Mouse (Mus musculus) forebrain, embryonic 16.5 days (tissue): Measurements from ENCODE around the gene Ndufb4. TPM values are rescaled to one million over a fixed set of nuclear protein-coding genes. Genes with fewer than 3 reads are reported as not detected.

Experiments
- ATAC-seq: fragments of 200-750 bp; cut with Nextera tagmentation; 2 replicates; pipeline ENCODE4 v1.8.0; 2017; ENCODE audit warnings: mild to moderate bottlenecking, moderate library complexity
- H3K27ac ChIP-seq: fragments of 300-500 bp; sonication (generic); 2 replicates; pipeline ENCODE4 v1.5.1; 2014; ENCODE audit warnings: low read length, control low read depth
- H3K27me3 ChIP-seq: fragments of 300-500 bp; sonication (generic); replicated peaks from 2 replicates; pipeline ENCODE4 v1.6.1; 2014; ENCODE audit warnings: low read length; ENCODE audit not compliant: control insufficient read depth, insufficient read depth
- H3K36me3 ChIP-seq: fragments of 300-500 bp; sonication (generic); 2 replicates; pipeline ENCODE4 v1.6.1; 2014; ENCODE audit not compliant: control insufficient read depth, insufficient read depth
- H3K4me1 ChIP-seq: fragments of 300-500 bp; sonication (generic); replicated peaks from 2 replicates; pipeline ENCODE4 v1.6.1; 2014; ENCODE audit warnings: low read length; ENCODE audit not compliant: control insufficient read depth, insufficient read depth
- H3K4me2 ChIP-seq: fragments of 300-500 bp; sonication (generic); 2 replicates; pipeline ENCODE4 v1.6.1; 2014; ENCODE audit warnings: mild to moderate bottlenecking, low read length, control low read depth
- H3K4me3 ChIP-seq: fragments of 300-500 bp; sonication (generic); replicated peaks from 2 replicates; pipeline ENCODE4 v1.5.1; 2014; ENCODE audit warnings: mild to moderate bottlenecking, low read length, control low read depth
- H3K9ac ChIP-seq: fragments of 300-500 bp; sonication (generic); replicated peaks from 2 replicates; pipeline ENCODE4 v1.6.1; 2014; ENCODE audit warnings: low read depth, low read length, control low read depth
- H3K9me3 ChIP-seq: fragments of 300-500 bp; sonication (generic); 2 replicates; pipeline ENCODE4 v1.6.1; 2016; ENCODE audit warnings: low read length; ENCODE audit not compliant: control insufficient read depth
- WGBS: fragments of 180-500 bp; shearing (Covaris S2); extraction: QIAGEN DNeasy Blood & Tissue Kit; methylation state at CpG from one replicate; pipeline ENCODE4 v1.1.7; 2014; 5-methylcytosine and 5-hydroxymethylcytosine counted together
- polyA plus RNA-seq: library from polyadenylated mRNA; unstranded; fragments of >200 nt; fragmentation: Nextera tagmentation; extraction: Ambion mirVana; gene quantifications from 2 replicates; pipeline ENCODE4 v1.2.1, GENCODE M21; 2015

Gene Ndufb4
- polyA plus RNA-seq, 1 experiment from 2014 or later, result 49.6 TPM

DNA sequence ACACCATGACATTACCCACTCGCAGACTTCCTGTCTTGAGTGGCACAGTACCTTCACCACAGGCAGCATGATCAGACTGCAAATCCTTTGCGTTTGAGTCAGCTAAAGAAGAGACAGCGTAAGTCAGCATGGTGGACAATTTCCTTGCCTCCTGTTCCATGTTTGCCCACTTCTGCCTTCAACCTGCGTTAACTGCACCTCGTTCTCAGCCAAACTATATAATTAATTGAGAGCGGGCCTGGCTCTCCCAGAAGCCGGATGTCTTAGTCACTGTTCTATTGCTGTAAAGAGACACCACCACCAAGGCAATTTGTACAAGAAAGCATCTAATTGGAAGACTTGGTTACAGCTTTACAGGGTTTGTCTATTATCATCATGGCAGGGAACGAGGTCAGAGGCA, 26.6 kb upstream of the Ndufb4 start:
- peaks cover 35% of the 10 kb centered on the region for H3K4me1 ChIP-seq

DNA sequence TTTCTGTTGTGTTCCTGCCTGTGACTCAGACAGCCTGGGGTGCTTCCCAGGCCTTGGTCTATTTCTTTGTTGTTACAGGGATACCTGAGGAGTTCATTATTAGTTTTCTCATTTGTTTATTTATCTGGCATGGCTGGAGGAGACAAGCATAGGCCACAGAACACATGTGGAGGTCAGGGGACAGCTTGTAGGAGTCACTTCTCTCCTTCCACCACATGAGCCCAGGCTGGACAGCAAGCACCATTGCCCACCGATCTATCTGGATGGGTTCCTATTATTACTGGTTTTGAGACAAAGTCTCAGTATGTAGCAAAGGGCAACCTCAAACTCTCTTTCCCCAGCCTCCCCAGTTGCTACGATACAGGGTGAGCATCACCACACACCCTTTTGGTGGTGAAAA, 26.0 kb upstream of the Ndufb4 start:
- H3K27ac ChIP-seq, result no peak overlapping the region
- no peaks in the 10 kb centered on the region for H3K9me3 ChIP-seq

More for the DNA sequence above, 26.6 kb upstream of the Ndufb4 start:
- Histone ChIP-seq H3K27ac (no peak overlapping the region), H3K27me3 (no peaks in the 10 kb centered on the region), H3K36me3 (no peaks in the 10 kb centered on the region), H3K9ac (no peak overlapping the region), H3K9me3 (no peaks in the 10 kb centered on the region), H3K4me2 (no peak overlapping the region), H3K4me3 (no peak overlapping the region)
- no peak for ATAC-seq
- WGBS, result 59% methylated on average over 8 of the region's 8 CpGs

DNA sequence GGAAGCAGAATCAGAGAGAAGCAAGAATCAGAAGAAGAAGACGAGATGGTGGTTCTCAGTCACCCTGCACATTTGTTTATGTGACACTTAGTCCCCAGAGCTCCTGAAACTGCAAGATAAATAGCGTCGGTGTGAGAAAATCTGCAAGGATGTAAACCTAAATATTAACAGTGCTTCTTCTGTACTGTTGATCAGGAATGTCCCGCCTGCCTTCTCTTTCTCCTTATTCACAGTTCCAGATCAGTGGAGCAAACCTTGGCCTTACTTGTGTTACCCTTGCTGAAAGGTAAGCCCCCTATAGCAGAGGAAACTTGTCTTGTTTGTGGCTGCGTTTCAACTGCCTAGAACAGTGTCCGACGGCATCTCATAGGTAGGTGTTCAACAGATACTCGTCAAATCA, 23.3 kb upstream of the Ndufb4 start:
- no peak for ATAC-seq
- 79% methylated on average over 8 of the region's 8 CpGs for WGBS
- Histone ChIP-seq H3K4me2 (no peak overlapping the region), H3K4me1 (peaks cover 13% of the 10 kb centered on the region), H3K9ac (no peak overlapping the region), H3K9me3 (no peaks in the 10 kb centered on the region), H3K27me3 (no peaks in the 10 kb centered on the region), H3K36me3 (no peaks in the 10 kb centered on the region), H3K27ac (no peak overlapping the region), H3K4me3 (no peak overlapping the region)

More for the DNA sequence above, 26.0 kb upstream of the Ndufb4 start:
- Histone ChIP-seq H3K9ac (no peak overlapping the region), H3K4me2 (no peak overlapping the region), H3K36me3 (no peaks in the 10 kb centered on the region), H3K4me3 (no peak overlapping the region), H3K4me1 (peaks cover 32% of the 10 kb centered on the region), H3K27me3 (no peaks in the 10 kb centered on the region)
- no peak for ATAC-seq
- WGBS, result 75% methylated on average over 2 of the region's 2 CpGs

DNA sequence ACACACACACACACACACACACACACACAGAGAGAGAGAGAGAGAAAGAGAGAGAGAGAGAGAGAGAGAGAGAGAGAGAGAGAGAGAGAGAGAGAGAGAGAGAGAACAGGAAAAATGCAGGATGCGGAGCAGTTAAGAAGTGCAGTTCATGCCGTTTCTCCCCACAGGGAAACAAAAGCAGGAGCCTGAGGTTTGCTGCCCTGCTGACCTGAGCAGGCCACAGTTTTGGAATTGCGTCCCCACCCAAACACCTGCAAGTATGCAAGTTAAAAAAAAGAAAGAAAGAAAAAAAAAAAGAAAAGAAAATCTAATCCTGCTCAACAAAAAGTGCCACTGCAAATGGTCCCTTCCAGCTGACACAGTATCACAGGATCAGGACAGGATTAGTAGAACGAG, 22.4 kb upstream of the Ndufb4 start:
- Histone ChIP-seq H3K4me3 (no peak overlapping the region), H3K36me3 (no peaks in the 10 kb centered on the region), H3K27ac (no peak overlapping the region), H3K4me2 (peak overlapping the region; percentile 49), H3K27me3 (no peaks in the 10 kb centered on the region), H3K4me1 (peaks cover 13% of the 10 kb centered on the region), H3K9ac (0 out of 2 replicates have a peak overlapping the region, but pooled peaks have one; percentile 22), H3K9me3 (no peaks in the 10 kb centered on the region)
- WGBS, result 14% methylated on average over 4 of the region's 4 CpGs
- peak; percentile 39 for ATAC-seq

DNA sequence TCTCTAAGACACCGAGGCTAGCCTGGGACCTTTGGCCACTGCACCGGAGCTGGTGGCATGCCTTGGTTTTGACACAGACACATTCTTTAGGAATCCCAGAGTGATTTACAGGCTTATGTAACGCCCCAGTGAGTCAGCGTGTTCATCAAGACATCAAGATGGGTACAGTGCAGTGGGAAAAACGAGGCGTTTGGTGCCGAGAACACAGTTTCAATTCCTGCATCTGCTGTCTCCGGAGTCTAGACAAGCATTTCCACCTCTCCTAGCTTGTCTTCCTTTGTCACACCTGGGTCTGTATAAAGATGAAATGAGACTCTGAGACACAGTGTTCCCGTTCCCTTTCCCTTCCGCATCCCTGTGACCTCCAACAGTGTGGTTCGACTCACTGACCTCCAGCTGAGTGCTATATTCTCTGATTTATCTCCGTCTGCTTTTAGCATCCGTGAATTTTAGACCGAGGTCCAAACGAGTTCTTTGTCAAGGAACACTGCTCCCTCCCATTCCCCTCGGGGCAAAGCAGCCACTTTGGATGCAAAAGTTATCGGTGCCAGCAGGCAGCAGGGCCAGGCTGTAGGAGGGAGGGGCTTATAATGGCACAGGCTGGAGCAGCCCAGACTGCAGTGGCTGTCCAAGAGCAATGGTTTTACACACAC, 21.9 kb upstream of the Ndufb4 start:
- peak; percentile 91 for ATAC-seq
- Histone ChIP-seq H3K4me1 (peaks cover 13% of the 10 kb centered on the region), H3K27ac (peak overlapping the region; percentile 66), H3K4me3 (peak overlapping the region; percentile 15; the same call in 1 of the 2 replicates), H3K36me3 (no peaks in the 10 kb centered on the region), H3K9me3 (no peaks in the 10 kb centered on the region), H3K27me3 (no peaks in the 10 kb centered on the region), H3K9ac (peak overlapping the region; percentile 54), H3K4me2 (peak overlapping the region; percentile 49)
- 42% methylated on average over 17 of the region's 17 CpGs for WGBS

DNA sequence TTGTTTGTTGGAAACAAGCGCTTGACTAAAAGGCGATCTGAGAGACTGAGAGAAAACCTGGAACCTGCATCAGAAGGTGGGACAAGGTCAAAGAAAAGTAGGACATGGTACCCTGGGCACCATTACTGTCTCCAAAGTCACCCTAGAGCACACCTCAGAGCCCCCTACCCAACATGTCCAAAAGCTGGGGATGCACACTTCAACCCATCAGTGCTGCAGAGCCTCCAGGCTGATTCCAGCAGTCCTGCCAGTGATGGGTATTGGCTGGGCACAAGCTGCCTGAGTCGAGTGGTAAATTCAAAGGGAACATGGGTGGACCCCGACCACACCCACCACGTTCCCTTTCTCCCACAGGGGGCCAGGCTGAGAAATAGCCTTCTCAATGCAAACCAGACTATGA, 21.1 kb upstream of the Ndufb4 start:
- no peak overlapping the region for H3K4me2 ChIP-seq
- no peaks in the 10 kb centered on the region for H3K27me3 ChIP-seq
- no peaks in the 10 kb centered on the region for H3K36me3 ChIP-seq
- no peak overlapping the region for H3K9ac ChIP-seq
- 92% methylated on average over 5 of the region's 5 CpGs for WGBS
- H3K4me1 ChIP-seq, result peaks cover 13% of the 10 kb centered on the region
- H3K27ac ChIP-seq, result no peak overlapping the region
- H3K9me3 ChIP-seq, result no peaks in the 10 kb centered on the region
- no peak for ATAC-seq
- no peak overlapping the region for H3K4me3 ChIP-seq

DNA sequence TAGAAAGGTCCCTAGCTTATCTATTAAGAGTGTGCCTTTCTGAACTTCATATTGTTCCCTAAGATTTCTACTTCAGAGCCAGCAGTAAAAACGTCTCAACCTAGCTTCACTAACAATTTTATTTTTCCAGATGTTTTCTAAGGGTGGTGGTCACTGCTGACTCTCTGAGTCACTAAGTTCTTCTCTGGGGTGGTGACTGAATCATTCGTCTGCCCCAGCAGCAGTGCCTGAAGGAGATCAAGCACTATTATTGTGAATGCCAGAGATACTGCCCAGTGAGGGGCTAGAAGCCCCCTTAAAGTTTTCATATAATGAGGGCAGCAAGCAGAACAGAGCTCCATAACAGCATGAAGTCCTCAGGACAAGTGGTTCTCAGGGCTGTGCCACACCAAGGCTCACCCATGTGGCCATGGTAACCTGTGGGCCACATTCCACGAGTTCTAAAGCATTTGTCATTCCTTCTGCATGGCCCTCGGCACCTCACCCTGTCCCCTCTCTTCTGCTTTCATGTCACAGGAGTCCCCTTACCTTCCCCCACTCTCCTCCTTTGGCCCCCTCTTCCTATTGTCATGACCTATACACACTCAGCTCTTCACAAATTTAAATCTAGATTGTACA, 16.5 kb upstream of the Ndufb4 start:
- WGBS, result 37% methylated on average over 4 of the region's 4 CpGs
- no peak overlapping the region for H3K4me3 ChIP-seq
- H3K9ac ChIP-seq, result no peak overlapping the region
- ATAC-seq, result no peak
- H3K4me1 ChIP-seq, result no peaks in the 10 kb centered on the region; the same call in 1 of the 2 replicates
- H3K27ac ChIP-seq, result no peak overlapping the region
- H3K36me3 ChIP-seq, result no peaks in the 10 kb centered on the region
- H3K9me3 ChIP-seq, result no peaks in the 10 kb centered on the region
- H3K4me2 ChIP-seq, result no peak overlapping the region
- no peaks in the 10 kb centered on the region for H3K27me3 ChIP-seq

DNA sequence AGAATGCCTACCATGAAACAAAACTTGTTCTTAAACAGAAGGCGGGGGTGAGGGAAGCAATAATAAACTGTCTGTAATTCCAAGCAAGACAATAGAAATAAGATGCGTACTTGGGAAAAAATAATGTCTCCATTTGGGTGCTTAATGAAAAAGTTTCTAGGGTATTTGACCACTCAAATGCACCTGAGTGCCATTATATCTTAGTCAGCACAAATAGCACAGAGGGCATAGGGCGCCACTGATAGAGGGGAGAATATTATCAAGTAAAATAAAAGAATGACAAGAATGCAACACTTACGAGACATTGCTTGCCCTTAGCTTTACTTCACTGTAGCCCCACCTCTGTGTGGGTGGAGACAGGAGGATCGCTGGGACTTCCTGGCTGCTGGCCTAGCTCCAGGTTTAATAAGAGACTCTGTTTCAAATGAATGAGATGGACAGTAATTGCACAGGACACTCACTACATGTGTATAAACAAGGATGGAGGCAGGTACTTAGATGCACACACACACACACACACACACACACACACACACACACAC, 11.2 kb upstream of the Ndufb4 start:
- H3K27ac ChIP-seq, result no peak overlapping the region
- no peak overlapping the region for H3K9ac ChIP-seq
- no peak for ATAC-seq
- H3K36me3 ChIP-seq, result no peaks in the 10 kb centered on the region
- no peak overlapping the region for H3K4me2 ChIP-seq
- WGBS, result 71% methylated on average over 5 of the region's 5 CpGs
- H3K4me3 ChIP-seq, result no peak overlapping the region
- H3K4me1 ChIP-seq, result no peaks in the 10 kb centered on the region
- no peaks in the 10 kb centered on the region for H3K9me3 ChIP-seq
- no peaks in the 10 kb centered on the region for H3K27me3 ChIP-seq

DNA sequence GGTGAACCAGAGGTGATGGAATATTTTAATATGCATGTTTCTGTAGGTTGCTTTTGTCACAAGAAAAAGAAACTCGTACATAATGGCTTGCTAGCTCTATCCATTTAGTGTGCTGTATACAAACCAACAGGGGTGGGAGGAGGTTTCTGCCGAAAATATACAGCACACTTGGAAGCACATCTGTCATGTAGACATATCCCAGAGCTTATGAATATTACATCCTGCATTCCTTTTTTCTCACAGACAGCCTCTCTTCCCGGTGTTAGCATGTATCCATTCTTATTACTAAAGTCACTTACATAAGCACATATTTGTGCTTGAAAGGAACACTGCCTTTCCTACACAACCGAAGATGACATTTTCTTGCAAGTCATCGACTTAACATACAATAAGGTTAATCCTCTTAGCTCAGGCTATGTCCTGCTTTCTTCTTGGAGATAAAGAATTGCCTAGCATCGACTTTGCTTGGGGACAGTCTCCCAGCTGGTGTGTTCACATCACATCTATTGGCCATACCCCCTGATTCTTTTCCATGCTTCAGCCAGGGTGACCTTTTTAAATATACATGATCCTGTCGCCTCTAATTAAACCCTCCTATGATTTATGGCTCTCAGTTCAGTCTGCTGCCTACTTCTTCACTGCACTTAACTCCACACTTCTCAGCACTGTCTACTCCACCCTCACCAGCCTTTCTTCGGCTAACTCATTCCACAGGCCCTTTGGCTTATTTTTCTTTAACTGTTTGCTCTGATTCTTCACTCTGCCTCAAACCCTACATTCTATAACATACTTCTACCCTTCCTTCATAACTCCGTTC, 9.6 kb upstream of the Ndufb4 start:
- no peaks in the 10 kb centered on the region for H3K4me1 ChIP-seq
- H3K4me3 ChIP-seq, result no peak overlapping the region
- no peak overlapping the region for H3K4me2 ChIP-seq
- no peak overlapping the region for H3K9ac ChIP-seq
- no peaks in the 10 kb centered on the region for H3K9me3 ChIP-seq
- H3K27ac ChIP-seq, result no peak overlapping the region
- 0 out of 2 replicates have a peak, but pooled peaks have one; percentile 36 for ATAC-seq
- 73% methylated on average over 9 of the region's 9 CpGs for WGBS
- no peaks in the 10 kb centered on the region for H3K27me3 ChIP-seq
- no peaks in the 10 kb centered on the region for H3K36me3 ChIP-seq
